Mouse (Mus musculus): ENCODE results near the gene 0610010K14Rik. TPM values are rescaled to one million over a fixed set of nuclear protein-coding genes. Genes with fewer than 3 reads are reported as not detected.

The 0610010K14Rik gene
- polyA plus RNA-seq, 1 experiment, result not detected

- Histone ChIP-seq H3K4me1 (ENCODE audit: control insufficient read depth, insufficient read depth, low read length) (no peaks in the 10 kb centered on the region), H3K4me3 (ENCODE audit: insufficient read depth, low read depth, low read length) (no peak overlapping the region), H3K27ac (ENCODE audit: insufficient read depth, low read depth, low read length) (no peak overlapping the region)
- 33% methylated on average over 5 of the region's 5 CpGs for WGBS
- TF ChIP-seq POLR2A (IDR thresholded peaks at IDR 0.05; ENCODE audit: insufficient read depth, low read depth, low read length), result no peak
- peak; percentile 59; the same call in 1 of the 2 replicates for TF ChIP-seq CTCF (IDR thresholded peaks at IDR 0.05; ENCODE audit: insufficient read depth, low read depth, low read length)
Measured at GRCm38 (mm10) chr11:70201691-70202090, 36.0 kb downstream of the 0610010K14Rik start.

- no peak for TF ChIP-seq CTCF (IDR thresholded peaks at IDR 0.05; ENCODE audit: insufficient read depth, low read depth, low read length)
- no peak for TF ChIP-seq POLR2A (IDR thresholded peaks at IDR 0.05; ENCODE audit: insufficient read depth, low read depth, low read length)
- WGBS, result 88% methylated on average over 5 of the region's 5 CpGs
- Histone ChIP-seq H3K4me1 (ENCODE audit: control insufficient read depth, insufficient read depth, low read length) (no peaks in the 10 kb centered on the region), H3K27ac (ENCODE audit: insufficient read depth, low read depth, low read length) (no peak overlapping the region), H3K4me3 (ENCODE audit: insufficient read depth, low read depth, low read length) (no peak overlapping the region)
Measured at GRCm38 (mm10) chr11:70200036-70200608, 37.6 kb downstream of the 0610010K14Rik start.

GRCm38 (mm10) chr11:70199107-70199506, 38.6 kb downstream of the 0610010K14Rik start:
- H3K4me3 ChIP-seq (ENCODE audit: insufficient read depth, low read depth, low read length), result no peak overlapping the region

GRCm38 (mm10) chr11:70198332-70198731, 39.4 kb downstream of the 0610010K14Rik start:
- no peak overlapping the region for H3K4me3 ChIP-seq (ENCODE audit: insufficient read depth, low read depth, low read length)
- no peak overlapping the region for H3K27ac ChIP-seq (ENCODE audit: insufficient read depth, low read depth, low read length)
- no peaks in the 10 kb centered on the region for H3K4me1 ChIP-seq (ENCODE audit: control insufficient read depth, insufficient read depth, low read length)
- 88% methylated on average over 3 of the region's 3 CpGs for WGBS
- TF ChIP-seq POLR2A (IDR thresholded peaks at IDR 0.05; ENCODE audit: insufficient read depth, low read depth, low read length), result no peak
- no peak for TF ChIP-seq CTCF (IDR thresholded peaks at IDR 0.05; ENCODE audit: insufficient read depth, low read depth, low read length)

More at GRCm38 (mm10) chr11:70199107-70199506, 38.6 kb downstream of the 0610010K14Rik start:
- WGBS, result 86% methylated on average over 8 of the region's 8 CpGs
- TF ChIP-seq POLR2A (IDR thresholded peaks at IDR 0.05; ENCODE audit: insufficient read depth, low read depth, low read length) (no peak), CTCF (IDR thresholded peaks at IDR 0.05; ENCODE audit: insufficient read depth, low read depth, low read length) (no peak)
- Histone ChIP-seq H3K27ac (ENCODE audit: insufficient read depth, low read depth, low read length) (no peak overlapping the region), H3K4me1 (ENCODE audit: control insufficient read depth, insufficient read depth, low read length) (no peaks in the 10 kb centered on the region)

GRCm38 (mm10) chr11:70193354-70194285, 44.1 kb downstream of the 0610010K14Rik start:
- TF ChIP-seq CTCF (IDR thresholded peaks at IDR 0.05; ENCODE audit: insufficient read depth, low read depth, low read length) (no peak), POLR2A (IDR thresholded peaks at IDR 0.05; ENCODE audit: insufficient read depth, low read depth, low read length) (no peak)
- WGBS, result 73% methylated on average over 11 of the region's 11 CpGs
- Histone ChIP-seq H3K4me3 (ENCODE audit: insufficient read depth, low read depth, low read length) (no peak overlapping the region), H3K4me1 (ENCODE audit: control insufficient read depth, insufficient read depth, low read length) (no peaks in the 10 kb centered on the region), H3K27ac (ENCODE audit: insufficient read depth, low read depth, low read length) (no peak overlapping the region)

- H3K4me3 ChIP-seq (ENCODE audit: insufficient read depth, low read depth, low read length), result no peak overlapping the region
- no peaks in the 10 kb centered on the region for H3K4me1 ChIP-seq (ENCODE audit: control insufficient read depth, insufficient read depth, low read length)
- 65% methylated on average over 4 of the region's 4 CpGs for WGBS
- H3K27ac ChIP-seq (ENCODE audit: insufficient read depth, low read depth, low read length), result no peak overlapping the region
- TF ChIP-seq CTCF (IDR thresholded peaks at IDR 0.05; ENCODE audit: insufficient read depth, low read depth, low read length) (no peak), POLR2A (IDR thresholded peaks at IDR 0.05; ENCODE audit: insufficient read depth, low read depth, low read length) (no peak)
Measured at GRCm38 (mm10) chr11:70192157-70192556, 45.6 kb downstream of the 0610010K14Rik start.

- Histone ChIP-seq H3K4me3 (ENCODE audit: insufficient read depth, low read depth, low read length) (no peak overlapping the region), H3K4me1 (ENCODE audit: control insufficient read depth, insufficient read depth, low read length) (no peaks in the 10 kb centered on the region), H3K27ac (ENCODE audit: insufficient read depth, low read depth, low read length) (no peak overlapping the region)
- 73% methylated on average over 6 of the region's 6 CpGs for WGBS
- TF ChIP-seq POLR2A (IDR thresholded peaks at IDR 0.05; ENCODE audit: insufficient read depth, low read depth, low read length), result no peak
- TF ChIP-seq CTCF (IDR thresholded peaks at IDR 0.05; ENCODE audit: insufficient read depth, low read depth, low read length), result no peak
Measured at GRCm38 (mm10) chr11:70191188-70191587, 46.5 kb downstream of the 0610010K14Rik start.

GRCm38 (mm10) chr11:70189319-70190134, 48.2 kb downstream of the 0610010K14Rik start:
- Histone ChIP-seq H3K4me1 (ENCODE audit: control insufficient read depth, insufficient read depth, low read length) (no peaks in the 10 kb centered on the region), H3K4me3 (ENCODE audit: insufficient read depth, low read depth, low read length) (no peak overlapping the region), H3K27ac (ENCODE audit: insufficient read depth, low read depth, low read length) (no peak overlapping the region)
- no peak for TF ChIP-seq CTCF (IDR thresholded peaks at IDR 0.05; ENCODE audit: insufficient read depth, low read depth, low read length)
- no peak for TF ChIP-seq POLR2A (IDR thresholded peaks at IDR 0.05; ENCODE audit: insufficient read depth, low read depth, low read length)
- WGBS, result 87% methylated on average over 28 of the region's 28 CpGs

Other genes starting within 250 kb of the 0610010K14Rik start
- gene Gabarap, start 246.8 kb downstream of the 0610010K14Rik start, polyA plus RNA-seq (2012; ENCODE audit: insufficient read depth, insufficient read length, low replicate concordance, missing spikeins), result not detected in 2 replicates
- not detected in 2 replicates for gene Phf23, start 242.1 kb downstream of the 0610010K14Rik start, polyA plus RNA-seq (2012; ENCODE audit: insufficient read depth, insufficient read length, low replicate concordance, missing spikeins)
- gene Dvl2, start 237.3 kb downstream of the 0610010K14Rik start, polyA plus RNA-seq (2012; ENCODE audit: insufficient read depth, insufficient read length, low replicate concordance, missing spikeins), result not detected in 2 replicates
- gene Acadvl, start 222.5 kb downstream of the 0610010K14Rik start, polyA plus RNA-seq (2012; ENCODE audit: insufficient read depth, insufficient read length, low replicate concordance, missing spikeins), result not detected in 2 replicates
- 210 and 442 TPM in 2 replicates for gene Dlg4, start 221.0 kb downstream of the 0610010K14Rik start, polyA plus RNA-seq (2012; ENCODE audit: insufficient read depth, insufficient read length, low replicate concordance, missing spikeins)
- not detected in 2 replicates for gene Asgr1, start 183.8 kb downstream of the 0610010K14Rik start, polyA plus RNA-seq (2012; ENCODE audit: insufficient read depth, insufficient read length, low replicate concordance, missing spikeins)
- not detected in 2 replicates for gene Asgr2, start 145.3 kb downstream of the 0610010K14Rik start, polyA plus RNA-seq (2012; ENCODE audit: insufficient read depth, insufficient read length, low replicate concordance, missing spikeins)
- gene Mgl2, start 107.6 kb downstream of the 0610010K14Rik start, polyA plus RNA-seq (2012; ENCODE audit: insufficient read depth, insufficient read length, low replicate concordance, missing spikeins), result not detected in 2 replicates
- gene Clec10a, start 81.7 kb downstream of the 0610010K14Rik start, polyA plus RNA-seq (2012; ENCODE audit: insufficient read depth, insufficient read length, low replicate concordance, missing spikeins), result not detected in 2 replicates
- gene Slc16a11, start 25.2 kb downstream of the 0610010K14Rik start, polyA plus RNA-seq (2012; ENCODE audit: insufficient read depth, insufficient read length, low replicate concordance, missing spikeins), result not detected in 2 replicates
- gene Slc16a13, start 16.9 kb downstream of the 0610010K14Rik start, polyA plus RNA-seq (2012; ENCODE audit: insufficient read depth, insufficient read length, low replicate concordance, missing spikeins), result not detected in 2 replicates
- not detected in 2 replicates for gene Bcl6b, start 8.1 kb downstream of the 0610010K14Rik start, polyA plus RNA-seq (2012; ENCODE audit: insufficient read depth, insufficient read length, low replicate concordance, missing spikeins)
- gene Gm21988, start 1.9 kb upstream of the 0610010K14Rik start, polyA plus RNA-seq (2012; ENCODE audit: insufficient read depth, insufficient read length, low replicate concordance, missing spikeins), result not detected in 2 replicates
- gene Rnasek, start 1.9 kb upstream of the 0610010K14Rik start, polyA plus RNA-seq (2012; ENCODE audit: insufficient read depth, insufficient read length, low replicate concordance, missing spikeins), result not detected in 2 replicates
- gene Alox12, start 17.4 kb upstream of the 0610010K14Rik start, polyA plus RNA-seq (2012; ENCODE audit: insufficient read depth, insufficient read length, low replicate concordance, missing spikeins), result not detected in 2 replicates
- gene Alox12e, start 84.7 kb upstream of the 0610010K14Rik start, polyA plus RNA-seq (2012; ENCODE audit: insufficient read depth, insufficient read length, low replicate concordance, missing spikeins), result not detected in 2 replicates
- not detected in 2 replicates for gene Alox15, start 114.1 kb upstream of the 0610010K14Rik start, polyA plus RNA-seq (2012; ENCODE audit: insufficient read depth, insufficient read length, low replicate concordance, missing spikeins)
- gene Pelp1, start 172.1 kb upstream of the 0610010K14Rik start, polyA plus RNA-seq (2012; ENCODE audit: insufficient read depth, insufficient read length, low replicate concordance, missing spikeins), result not detected in 2 replicates
- not detected in 2 replicates for gene Arrb2, start 194.7 kb upstream of the 0610010K14Rik start, polyA plus RNA-seq (2012; ENCODE audit: insufficient read depth, insufficient read length, low replicate concordance, missing spikeins)
- not detected in 2 replicates for gene Med11, start 214.0 kb upstream of the 0610010K14Rik start, polyA plus RNA-seq (2012; ENCODE audit: insufficient read depth, insufficient read length, low replicate concordance, missing spikeins)
- gene Zmynd15, start 221.5 kb upstream of the 0610010K14Rik start, polyA plus RNA-seq (2012; ENCODE audit: insufficient read depth, insufficient read length, low replicate concordance, missing spikeins), result not detected in 2 replicates
- not detected in 2 replicates for gene Cxcl16, start 222.1 kb upstream of the 0610010K14Rik start, polyA plus RNA-seq (2012; ENCODE audit: insufficient read depth, insufficient read length, low replicate concordance, missing spikeins)

Data from olfactory bulb, adult 2 months (tissue).